Mouse (Mus musculus) neural tube, embryonic 14.5 days (tissue): ENCODE results near the gene Sufu. TPM values are rescaled to one million over a fixed set of nuclear protein-coding genes. Genes with fewer than 3 reads are reported as not detected.

Experiments used
- ATAC-seq: fragments of 200-750 bp; cut with Nextera tagmentation; 2 replicates; pipeline ENCODE4 v1.8.0; 2017; ENCODE audit warnings: low read depth, mild to moderate bottlenecking, moderate TSS enrichment, moderate library complexity
- H3K27ac ChIP-seq: fragments of 300-500 bp; sonication (generic); 2 replicates; pipeline ENCODE4 v1.5.1; 2014; ENCODE audit warnings: low read depth, mild to moderate bottlenecking, control low read depth, low read length, moderate library complexity, mixed read lengths
- H3K27me3 ChIP-seq: fragments of 300-500 bp; sonication (generic); 2 replicates; pipeline ENCODE4 v1.6.1; 2014; ENCODE audit warnings: low read length; ENCODE audit not compliant: control insufficient read depth, insufficient read depth
- H3K36me3 ChIP-seq: fragments of 300-500 bp; sonication (generic); 2 replicates; pipeline ENCODE4 v1.6.1; 2014; ENCODE audit warnings: low read length, mixed read lengths; ENCODE audit not compliant: control insufficient read depth, insufficient read depth
- H3K4me1 ChIP-seq: fragments of 300-500 bp; sonication (generic); 2 replicates; pipeline ENCODE4 v1.6.1; 2014; ENCODE audit warnings: low read length; ENCODE audit not compliant: control insufficient read depth, insufficient read depth
- H3K4me2 ChIP-seq: fragments of 300-500 bp; sonication (generic); 2 replicates; pipeline ENCODE4 v1.6.1; 2014; ENCODE audit warnings: mild to moderate bottlenecking, low read depth, low read length, control low read depth
- H3K4me3 ChIP-seq: fragments of 300-500 bp; sonication (generic); 2 replicates; pipeline ENCODE4 v1.5.1; 2014; ENCODE audit warnings: low read depth, low read length, control low read depth, mixed read lengths
- H3K9ac ChIP-seq: fragments of 300-500 bp; sonication (generic); replicated peaks from 2 replicates; pipeline ENCODE4 v1.6.1; 2014; ENCODE audit warnings: low read depth, mild to moderate bottlenecking, control low read depth, low read length, mixed read lengths
- H3K9me3 ChIP-seq: fragments of 300-500 bp; sonication (generic); 2 replicates; pipeline ENCODE4 v1.6.1; 2016; ENCODE audit warnings: low read length; ENCODE audit not compliant: control insufficient read depth
- whole genome bisulfite sequencing: fragments of 180-500 bp; shearing (Covaris S2); extraction: QIAGEN DNeasy Blood & Tissue Kit; methylation state at CpG from one replicate; pipeline ENCODE4 v1.1.7; 2014; 5-methylcytosine and 5-hydroxymethylcytosine counted together
- polyA plus RNA-seq: library from polyadenylated mRNA; unstranded; fragments of >200 nt; fragmentation: Nextera tagmentation; extraction: Ambion mirVana; gene quantifications from 2 replicates; pipeline ENCODE4 v1.2.1, GENCODE M21; 2014

The Sufu gene
- polyA plus RNA-seq, 1 experiment from 2014 or later = 20.2 TPM

- Histone ChIP-seq H3K9me3 (no peaks in the 10 kb centered on the region), H3K4me2 (no peak overlapping the region), H3K36me3 (peaks cover 24% of the 10 kb centered on the region), H3K4me1 (0 out of 2 replicates have a peak, but pooled peaks cover 4% of the 10 kb centered on the region), H3K9ac (no peak overlapping the region), H3K27me3 (no peaks in the 10 kb centered on the region), H3K27ac (0 out of 2 replicates have a peak overlapping the region, but pooled peaks have one; percentile 17), H3K4me3 (no peak overlapping the region)
- no peak for ATAC-seq
- WGBS = 90% methylated on average over 4 of the region's 4 CpGs
Observed at GRCm38 (mm10) chr19:46478242-46478641, 81.5 kb downstream of the Sufu start.

GRCm38 (mm10) chr19:46478826-46479225 lies 82.1 kb downstream of the Sufu start:
- H3K9ac ChIP-seq = no peak overlapping the region
- H3K4me1 ChIP-seq = 0 out of 2 replicates have a peak, but pooled peaks cover 5% of the 10 kb centered on the region
- ATAC-seq = no peak
- H3K9me3 ChIP-seq = no peaks in the 10 kb centered on the region
- H3K27me3 ChIP-seq = no peaks in the 10 kb centered on the region
- WGBS = 87% methylated on average over 5 of the region's 5 CpGs
- no peak overlapping the region for H3K4me2 ChIP-seq
- H3K36me3 ChIP-seq = peaks cover 21% of the 10 kb centered on the region
- H3K27ac ChIP-seq = no peak overlapping the region
- no peak overlapping the region for H3K4me3 ChIP-seq

- no peak overlapping the region for H3K9ac ChIP-seq
- no peak overlapping the region for H3K4me3 ChIP-seq
- H3K4me1 ChIP-seq = 0 out of 2 replicates have a peak, but pooled peaks cover 7% of the 10 kb centered on the region
- H3K9me3 ChIP-seq = no peaks in the 10 kb centered on the region
- 81% methylated on average over 21 of the region's 21 CpGs for WGBS
- no peak overlapping the region; the same call in 1 of the 2 replicates for H3K27ac ChIP-seq
- ATAC-seq = no peak
- H3K4me2 ChIP-seq = no peak overlapping the region
- peaks cover 17% of the 10 kb centered on the region for H3K36me3 ChIP-seq
- H3K27me3 ChIP-seq = no peaks in the 10 kb centered on the region
Observed at GRCm38 (mm10) chr19:46479306-46480075, 82.8 kb downstream of the Sufu start.

GRCm38 (mm10) chr19:46480624-46481345 lies 84.1 kb downstream of the Sufu start:
- Histone ChIP-seq H3K4me3 (no peak overlapping the region), H3K27me3 (no peaks in the 10 kb centered on the region), H3K9me3 (no peaks in the 10 kb centered on the region), H3K4me1 (0 out of 2 replicates have a peak, but pooled peaks cover 7% of the 10 kb centered on the region), H3K4me2 (no peak overlapping the region), H3K9ac (no peak overlapping the region), H3K36me3 (peaks cover 14% of the 10 kb centered on the region), H3K27ac (no peak overlapping the region)
- 75% methylated on average over 10 of the region's 10 CpGs for WGBS
- ATAC-seq = no peak

- Histone ChIP-seq H3K36me3 (peaks cover 17% of the 10 kb centered on the region), H3K27ac (no peak overlapping the region), H3K9ac (no peak overlapping the region)
Observed at GRCm38 (mm10) chr19:46481352-46481751, 84.7 kb downstream of the Sufu start.

GRCm38 (mm10) chr19:46481756-46482155 lies 85.1 kb downstream of the Sufu start:
- Histone ChIP-seq H3K9me3 (no peaks in the 10 kb centered on the region), H3K4me2 (no peak overlapping the region), H3K27ac (no peak overlapping the region), H3K36me3 (peaks cover 17% of the 10 kb centered on the region), H3K4me3 (no peak overlapping the region), H3K9ac (no peak overlapping the region), H3K4me1 (0 out of 2 replicates have a peak, but pooled peaks cover 7% of the 10 kb centered on the region), H3K27me3 (no peaks in the 10 kb centered on the region)
- WGBS = 34% methylated on average over 4 of the region's 4 CpGs
- ATAC-seq = no peak

More at GRCm38 (mm10) chr19:46481352-46481751, 84.7 kb downstream of the Sufu start:
- no peak for ATAC-seq
- Histone ChIP-seq H3K4me3 (no peak overlapping the region), H3K27me3 (no peaks in the 10 kb centered on the region), H3K9me3 (no peaks in the 10 kb centered on the region), H3K4me2 (no peak overlapping the region), H3K4me1 (0 out of 2 replicates have a peak, but pooled peaks cover 7% of the 10 kb centered on the region)
- WGBS = 31% methylated on average over 3 of the region's 3 CpGs

GRCm38 (mm10) chr19:46482896-46483516 lies 86.3 kb downstream of the Sufu start:
- no peaks in the 10 kb centered on the region for H3K9me3 ChIP-seq
- 0 out of 2 replicates have a peak, but pooled peaks cover 7% of the 10 kb centered on the region for H3K4me1 ChIP-seq
- no peaks in the 10 kb centered on the region for H3K27me3 ChIP-seq
- no peak overlapping the region for H3K4me3 ChIP-seq
- H3K9ac ChIP-seq = no peak overlapping the region
- ATAC-seq = no peak
- H3K4me2 ChIP-seq = no peak overlapping the region
- 57% methylated on average over 17 of the region's 17 CpGs for WGBS
- peaks cover 16% of the 10 kb centered on the region for H3K36me3 ChIP-seq
- no peak overlapping the region for H3K27ac ChIP-seq

- H3K27me3 ChIP-seq = no peaks in the 10 kb centered on the region
- 66% methylated on average over 15 of the region's 15 CpGs for WGBS
- peak overlapping the region; percentile 39 for H3K27ac ChIP-seq
- 0 out of 2 replicates have a peak, but pooled peaks cover 7% of the 10 kb centered on the region for H3K4me1 ChIP-seq
- H3K4me3 ChIP-seq = no peak overlapping the region
- ATAC-seq = no peak
- peaks cover 9% of the 10 kb centered on the region for H3K36me3 ChIP-seq
- no peak overlapping the region for H3K9ac ChIP-seq
- H3K9me3 ChIP-seq = no peaks in the 10 kb centered on the region
- H3K4me2 ChIP-seq = no peak overlapping the region
Observed at GRCm38 (mm10) chr19:46483701-46484328, 87.1 kb downstream of the Sufu start.
